Mouse (Mus musculus): ENCODE data around the gene Zfp146. TPM values are rescaled to one million over a fixed set of nuclear protein-coding genes. Genes with fewer than 3 reads are reported as not detected.

Zfp146 gene
- polyA plus RNA-seq, 1 experiment from 2014 or later = 23.0 TPM

DNA sequence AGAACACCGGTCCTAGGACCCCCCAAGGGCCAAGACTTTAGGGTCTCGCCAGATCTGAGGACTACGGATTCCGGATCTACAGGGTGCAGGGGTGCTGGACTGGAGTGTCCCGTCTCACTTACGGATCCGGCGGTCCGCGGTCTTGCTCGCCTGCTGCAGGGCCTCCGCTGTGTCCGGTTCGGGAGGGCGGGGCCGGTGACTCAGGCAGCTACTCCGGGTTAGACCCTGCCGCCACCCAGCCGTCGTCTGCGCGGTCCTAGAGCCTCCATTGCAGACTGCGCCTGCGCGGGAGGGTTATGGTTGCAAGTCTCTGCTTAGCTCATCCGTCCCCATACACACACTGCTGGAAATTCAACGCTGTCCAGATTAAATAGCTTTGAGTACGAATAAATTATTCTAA, 25.3 kb upstream of the Zfp146 start:
- Histone ChIP-seq H3K4me3 (ENCODE audit: low read length) (peak overlapping the region; percentile 87), H3K4me2 (replicated peaks; ENCODE audit: low read depth, low read length) (peak overlapping the region; percentile 77), H3K27ac (ENCODE audit: low read depth, low read length) (peak overlapping the region; percentile 78), H3K36me3 (ENCODE audit: control insufficient read depth, insufficient read depth, low read length) (peaks cover 23% of the 10 kb centered on the region), H3K27me3 (ENCODE audit: control insufficient read depth, insufficient read depth, low read length) (no peaks in the 10 kb centered on the region), H3K4me1 (ENCODE audit: control insufficient read depth, insufficient read depth, low read length) (peaks cover 15% of the 10 kb centered on the region), H3K9me3 (ENCODE audit: control insufficient read depth, low read length) (no peaks in the 10 kb centered on the region), H3K9ac (ENCODE audit: low read depth, low read length) (peak overlapping the region; percentile 87)
- under 1% methylated on average over 28 of the region's 28 CpGs for WGBS
- peak; percentile 86 for ATAC-seq (ENCODE audit: low FRiP score, low TSS enrichment)

- under 1% methylated on average over 26 of the region's 26 CpGs for WGBS
- Histone ChIP-seq H3K4me1 (ENCODE audit: control insufficient read depth, insufficient read depth, low read length) (peaks cover 15% of the 10 kb centered on the region), H3K4me2 (replicated peaks; ENCODE audit: low read depth, low read length) (peak overlapping the region; percentile 77), H3K36me3 (ENCODE audit: control insufficient read depth, insufficient read depth, low read length) (peaks cover 23% of the 10 kb centered on the region), H3K9me3 (ENCODE audit: control insufficient read depth, low read length) (no peaks in the 10 kb centered on the region), H3K4me3 (ENCODE audit: low read length) (peak overlapping the region; percentile 87), H3K27me3 (ENCODE audit: control insufficient read depth, insufficient read depth, low read length) (no peaks in the 10 kb centered on the region), H3K9ac (ENCODE audit: low read depth, low read length) (peak overlapping the region; percentile 87), H3K27ac (ENCODE audit: low read depth, low read length) (peak overlapping the region; percentile 78)
- ATAC-seq (ENCODE audit: low FRiP score, low TSS enrichment) = peak; percentile 7; the same call in 1 of the 2 replicates
Measured at GRCm38 (mm10) chr7:30194101-30194831, 24.7 kb upstream of the Zfp146 start.

DNA sequence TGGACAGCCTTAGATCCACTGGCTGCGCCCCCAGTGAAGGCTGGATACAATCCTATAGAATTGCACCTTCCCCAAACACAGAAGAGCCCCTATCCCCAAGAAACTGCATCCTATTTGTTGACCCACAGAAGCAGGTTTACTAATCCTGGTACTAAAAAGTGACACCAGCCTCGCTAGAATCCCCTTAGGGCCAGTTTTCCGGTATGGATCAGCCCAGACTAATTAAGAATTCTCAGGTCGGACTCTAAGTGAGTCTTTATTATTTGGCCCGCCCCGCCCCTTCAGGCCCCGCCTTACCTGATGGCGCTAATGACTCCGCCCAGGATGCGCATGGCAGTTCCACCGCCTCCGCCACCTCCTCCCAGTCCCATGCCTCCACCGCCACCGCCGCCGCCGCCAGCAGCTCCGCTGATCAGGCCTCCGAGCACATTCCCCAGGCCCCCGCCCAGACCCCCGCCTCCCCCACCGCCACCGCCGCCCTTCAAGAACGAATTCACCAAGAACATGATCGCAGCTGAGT, 24.1 kb upstream of the Zfp146 start:
- Histone ChIP-seq H3K27me3 (ENCODE audit: control insufficient read depth, insufficient read depth, low read length) (no peaks in the 10 kb centered on the region), H3K27ac (ENCODE audit: low read depth, low read length) (peak overlapping the region; percentile 78), H3K36me3 (ENCODE audit: control insufficient read depth, insufficient read depth, low read length) (peaks cover 30% of the 10 kb centered on the region), H3K4me2 (replicated peaks; ENCODE audit: low read depth, low read length) (peak overlapping the region; percentile 77), H3K4me1 (ENCODE audit: control insufficient read depth, insufficient read depth, low read length) (peaks cover 15% of the 10 kb centered on the region), H3K9me3 (ENCODE audit: control insufficient read depth, low read length) (no peaks in the 10 kb centered on the region), H3K4me3 (ENCODE audit: low read length) (peak overlapping the region; percentile 87), H3K9ac (ENCODE audit: low read depth, low read length) (peak overlapping the region; percentile 87)
- peak; percentile 75 for ATAC-seq (ENCODE audit: low FRiP score, low TSS enrichment)
- under 1% methylated on average over 26 of the region's 26 CpGs for WGBS

GRCm38 (mm10) chr7:30193013-30193412, 23.5 kb upstream of the Zfp146 start:
- WGBS = 15% methylated on average over 9 of the region's 9 CpGs
- peak overlapping the region; percentile 87 for H3K4me3 ChIP-seq (ENCODE audit: low read length)
- peaks cover 15% of the 10 kb centered on the region for H3K4me1 ChIP-seq (ENCODE audit: control insufficient read depth, insufficient read depth, low read length)
- peak overlapping the region; percentile 87; the same call in 1 of the 2 replicates for H3K9ac ChIP-seq (ENCODE audit: low read depth, low read length)
- H3K27ac ChIP-seq (ENCODE audit: low read depth, low read length) = peak overlapping the region; percentile 78; the same call in 1 of the 2 replicates
- H3K27me3 ChIP-seq (ENCODE audit: control insufficient read depth, insufficient read depth, low read length) = no peaks in the 10 kb centered on the region
- H3K36me3 ChIP-seq (ENCODE audit: control insufficient read depth, insufficient read depth, low read length) = peaks cover 36% of the 10 kb centered on the region
- H3K4me2 ChIP-seq (replicated peaks; ENCODE audit: low read depth, low read length) = peak overlapping the region; percentile 77
- peak; percentile 43 for ATAC-seq (ENCODE audit: low FRiP score, low TSS enrichment)
- no peaks in the 10 kb centered on the region for H3K9me3 ChIP-seq (ENCODE audit: control insufficient read depth, low read length)

DNA sequence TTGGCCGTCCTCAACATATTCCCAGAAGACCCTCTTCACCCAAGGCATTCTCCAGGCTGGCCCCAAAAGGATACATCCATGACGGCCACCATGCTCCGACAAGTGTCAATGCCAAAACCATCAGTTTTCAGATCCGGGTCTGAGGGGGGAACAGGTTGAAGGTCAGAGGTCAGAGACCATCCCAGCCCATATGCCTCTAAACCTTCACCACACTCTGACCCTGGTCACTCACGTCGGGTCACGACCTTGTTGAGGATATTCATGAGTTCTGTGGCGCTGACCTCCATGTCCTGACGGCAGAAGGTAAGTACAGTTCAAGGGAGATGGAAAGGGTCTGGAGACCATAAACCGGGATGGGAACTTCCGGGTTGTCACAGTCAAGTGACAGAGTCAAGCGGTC, 22.5 kb upstream of the Zfp146 start:
- no peaks in the 10 kb centered on the region for H3K9me3 ChIP-seq (ENCODE audit: control insufficient read depth, low read length)
- no peak overlapping the region for H3K9ac ChIP-seq (ENCODE audit: low read depth, low read length)
- no peaks in the 10 kb centered on the region for H3K27me3 ChIP-seq (ENCODE audit: control insufficient read depth, insufficient read depth, low read length)
- no peak for ATAC-seq (ENCODE audit: low FRiP score, low TSS enrichment)
- H3K4me2 ChIP-seq (replicated peaks; ENCODE audit: low read depth, low read length) = no peak overlapping the region
- H3K4me1 ChIP-seq (ENCODE audit: control insufficient read depth, insufficient read depth, low read length) = peaks cover 15% of the 10 kb centered on the region
- WGBS = 79% methylated on average over 12 of the region's 12 CpGs
- no peak overlapping the region for H3K27ac ChIP-seq (ENCODE audit: low read depth, low read length)
- H3K36me3 ChIP-seq (ENCODE audit: control insufficient read depth, insufficient read depth, low read length) = peaks cover 45% of the 10 kb centered on the region
- peak overlapping the region; percentile 87; the same call in 1 of the 2 replicates for H3K4me3 ChIP-seq (ENCODE audit: low read length)

DNA sequence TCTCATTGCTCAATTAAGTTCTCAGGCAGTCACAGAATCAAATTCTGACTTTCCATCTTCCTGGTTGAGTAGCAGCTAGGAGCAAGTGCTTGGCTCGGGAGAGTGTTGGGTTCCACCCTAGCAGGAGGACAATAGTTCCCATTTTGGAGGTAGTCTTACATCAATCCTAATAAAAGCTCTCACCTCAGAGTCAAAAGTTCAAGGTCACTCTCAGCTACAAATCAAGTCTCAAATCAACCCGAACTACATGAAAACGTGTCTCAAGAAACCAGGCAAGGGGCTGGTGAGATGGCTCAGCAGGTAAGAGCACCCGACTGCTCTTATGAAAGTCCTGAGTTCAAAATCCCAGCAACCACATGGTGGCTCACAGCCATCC, 19.6 kb upstream of the Zfp146 start:
- peaks cover 11% of the 10 kb centered on the region for H3K4me1 ChIP-seq (ENCODE audit: control insufficient read depth, insufficient read depth, low read length)
- ATAC-seq (ENCODE audit: low FRiP score, low TSS enrichment) = no peak

GRCm38 (mm10) chr7:30188344-30189115, 19.0 kb upstream of the Zfp146 start:
- Histone ChIP-seq H3K4me1 (ENCODE audit: control insufficient read depth, insufficient read depth, low read length) (peaks cover 10% of the 10 kb centered on the region), H3K27ac (ENCODE audit: low read depth, low read length) (no peak overlapping the region), H3K4me2 (replicated peaks; ENCODE audit: low read depth, low read length) (no peak overlapping the region), H3K9ac (ENCODE audit: low read depth, low read length) (no peak overlapping the region), H3K27me3 (ENCODE audit: control insufficient read depth, insufficient read depth, low read length) (no peaks in the 10 kb centered on the region), H3K4me3 (ENCODE audit: low read length) (no peak overlapping the region), H3K36me3 (ENCODE audit: control insufficient read depth, insufficient read depth, low read length) (peaks cover 62% of the 10 kb centered on the region), H3K9me3 (ENCODE audit: control insufficient read depth, low read length) (no peaks in the 10 kb centered on the region)
- WGBS = 71% methylated on average over 12 of the region's 12 CpGs
- no peak for ATAC-seq (ENCODE audit: low FRiP score, low TSS enrichment)

More for the DNA sequence above, 19.6 kb upstream of the Zfp146 start:
- Histone ChIP-seq H3K9ac (ENCODE audit: low read depth, low read length) (no peak overlapping the region), H3K9me3 (ENCODE audit: control insufficient read depth, low read length) (no peaks in the 10 kb centered on the region), H3K4me3 (ENCODE audit: low read length) (no peak overlapping the region), H3K27ac (ENCODE audit: low read depth, low read length) (no peak overlapping the region), H3K27me3 (ENCODE audit: control insufficient read depth, insufficient read depth, low read length) (no peaks in the 10 kb centered on the region), H3K4me2 (replicated peaks; ENCODE audit: low read depth, low read length) (no peak overlapping the region), H3K36me3 (ENCODE audit: control insufficient read depth, insufficient read depth, low read length) (peaks cover 62% of the 10 kb centered on the region)
- WGBS = 59% methylated on average over 4 of the region's 4 CpGs

DNA sequence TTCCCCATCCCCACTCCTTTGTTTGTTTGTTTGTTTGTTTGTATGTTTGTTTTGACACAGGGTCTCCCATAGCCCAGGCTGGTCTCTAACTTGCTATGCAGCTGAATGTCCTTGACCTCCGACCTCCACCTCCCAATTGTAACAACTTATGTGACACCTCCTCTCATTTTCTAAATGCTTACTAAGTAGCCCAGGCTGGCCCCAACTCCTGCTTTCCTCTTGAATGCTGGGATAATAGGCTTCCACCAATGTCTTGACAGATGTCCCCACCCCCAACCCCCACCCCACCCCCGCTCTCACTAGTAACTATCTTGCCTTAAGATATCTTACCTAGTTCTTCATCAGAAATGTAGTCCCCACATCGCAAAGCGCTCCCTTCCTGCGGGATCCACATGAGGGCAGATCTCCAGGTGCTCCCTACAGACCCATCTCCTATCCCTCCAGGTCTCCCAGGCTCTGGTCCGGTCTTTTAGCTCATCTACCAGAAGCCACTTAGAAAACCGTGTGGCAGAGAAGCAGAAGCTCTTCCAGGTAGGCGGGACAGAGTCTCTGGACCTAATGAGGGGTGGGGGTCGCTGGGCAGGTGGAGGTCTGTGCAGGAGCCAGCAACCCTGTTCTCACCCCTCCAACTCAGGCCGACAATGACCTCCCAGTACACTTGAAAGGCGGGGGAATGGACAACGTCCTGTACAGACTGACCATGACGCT, 15.2 kb upstream of the Zfp146 start:
- Histone ChIP-seq H3K9ac (ENCODE audit: low read depth, low read length) (no peak overlapping the region), H3K4me3 (ENCODE audit: low read length) (no peak overlapping the region), H3K27me3 (ENCODE audit: control insufficient read depth, insufficient read depth, low read length) (no peaks in the 10 kb centered on the region), H3K9me3 (ENCODE audit: control insufficient read depth, low read length) (no peaks in the 10 kb centered on the region), H3K4me2 (replicated peaks; ENCODE audit: low read depth, low read length) (no peak overlapping the region), H3K4me1 (ENCODE audit: control insufficient read depth, insufficient read depth, low read length) (no peaks in the 10 kb centered on the region; the same call in 1 of the 2 replicates), H3K27ac (ENCODE audit: low read depth, low read length) (no peak overlapping the region), H3K36me3 (ENCODE audit: control insufficient read depth, insufficient read depth, low read length) (peaks cover 39% of the 10 kb centered on the region)
- no peak for ATAC-seq (ENCODE audit: low FRiP score, low TSS enrichment)
- WGBS = 73% methylated on average over 13 of the region's 13 CpGs

All from kidney, embryonic 14.5 days (tissue).